Mouse (Mus musculus) G1E (cell line): ENCODE measurements at regions not wholly inside any gene's neighbourhood (a gene's known extent, or its start where the extent isn't known, plus 50 kb on each side); places are given as distances from the start of the nearest gene placed in this dataset.

Experiments used
- CTCF ChIP-seq: IDR thresholded peaks from 2 replicates; pipeline ENCODE4 v1.5.1; 2012; ENCODE audit warnings: low read depth, low read length, inconsistent platforms, mixed read lengths
- GATA1 ChIP-seq: IDR thresholded peaks from 2 replicates; pipeline ENCODE4 v1.6.1; 2012; ENCODE audit warnings: borderline replicate concordance, low read length, inconsistent platforms, mixed read lengths
- GATA2 ChIP-seq: IDR thresholded peaks from 2 replicates; pipeline ENCODE4 v1.6.1; 2012; ENCODE audit warnings: low read depth, low read length, inconsistent platforms, borderline replicate concordance
- TAL1 ChIP-seq: conservative IDR thresholded peaks from 2 replicates; pipeline ENCODE4 v1.6.1; 2012; ENCODE audit warnings: low read depth, low read length, inconsistent platforms, mixed read lengths

GRCm38 (mm10) chr4:140405427-140405826 lies 158.8 kb upstream of the Igsf21 start:
- TF ChIP-seq CTCF (no peak), GATA1 (no peak), GATA2 (no peak), TAL1 (no peak)
